Mouse (Mus musculus) frontal cortex, postnatal 36 days (tissue): ENCODE results near the gene Bex2.
A peak's percentile ranks its signal among the peaks of the same experiment; 100 is the strongest.

Experiments used
- DNase-seq, 2 experiments: peaks; one replicate each; pipeline ENCODE4 v3.0.0; 2022; ENCODE audit warnings: low spot score in 2 of 2

The Bex2 gene

DNA sequence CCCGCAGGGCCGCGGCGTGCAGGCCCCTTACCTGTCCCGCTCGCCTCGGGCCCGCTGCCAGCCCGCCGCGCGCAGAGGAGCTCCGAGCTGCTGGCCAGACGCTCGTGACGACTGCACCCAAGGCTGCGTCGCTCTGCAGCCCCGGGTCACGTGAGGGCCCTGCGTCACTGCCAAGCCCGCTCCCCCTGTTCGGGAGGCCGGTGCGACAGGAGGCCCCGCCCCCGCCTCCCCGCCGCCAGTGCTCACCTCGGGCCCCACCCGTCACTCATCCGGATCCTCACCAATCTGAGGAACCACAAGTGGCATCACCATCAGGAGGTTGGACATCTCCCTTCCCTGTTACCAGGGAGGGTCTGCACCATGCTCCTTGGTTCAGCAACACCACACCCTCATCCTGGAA is at the start of gene Bex2:
Gene Bex2, minus strand, starts transcription at position 217 of the 400 bp plus-strand sequence.
- DNase-seq, result peak; percentile 6 to 33

GRCm38 (mm10) chrX:136115419-136115961 is 47.5 kb upstream of the Bex2 start:
- peak; percentile 62 to 80 for DNase-seq

GRCm38 (mm10) chrX:136115015-136115414 is 47.0 kb upstream of the Bex2 start:
- no peak for DNase-seq

GRCm38 (mm10) chrX:136107942-136108341 is 39.9 kb upstream of the Bex2 start:
- DNase-seq, result peak; percentile 45 to 73

GRCm38 (mm10) chrX:136104724-136105088 is 36.7 kb upstream of the Bex2 start:
- DNase-seq, result no peak

GRCm38 (mm10) chrX:136104046-136104723 is 36.1 kb upstream of the Bex2 start:
- peak in 1 of 2 experiments; percentile 16 for DNase-seq

GRCm38 (mm10) chrX:136094421-136094820 is 26.4 kb upstream of the Bex2 start:
- peak in 1 of 2 experiments; percentile 26 for DNase-seq

DNA sequence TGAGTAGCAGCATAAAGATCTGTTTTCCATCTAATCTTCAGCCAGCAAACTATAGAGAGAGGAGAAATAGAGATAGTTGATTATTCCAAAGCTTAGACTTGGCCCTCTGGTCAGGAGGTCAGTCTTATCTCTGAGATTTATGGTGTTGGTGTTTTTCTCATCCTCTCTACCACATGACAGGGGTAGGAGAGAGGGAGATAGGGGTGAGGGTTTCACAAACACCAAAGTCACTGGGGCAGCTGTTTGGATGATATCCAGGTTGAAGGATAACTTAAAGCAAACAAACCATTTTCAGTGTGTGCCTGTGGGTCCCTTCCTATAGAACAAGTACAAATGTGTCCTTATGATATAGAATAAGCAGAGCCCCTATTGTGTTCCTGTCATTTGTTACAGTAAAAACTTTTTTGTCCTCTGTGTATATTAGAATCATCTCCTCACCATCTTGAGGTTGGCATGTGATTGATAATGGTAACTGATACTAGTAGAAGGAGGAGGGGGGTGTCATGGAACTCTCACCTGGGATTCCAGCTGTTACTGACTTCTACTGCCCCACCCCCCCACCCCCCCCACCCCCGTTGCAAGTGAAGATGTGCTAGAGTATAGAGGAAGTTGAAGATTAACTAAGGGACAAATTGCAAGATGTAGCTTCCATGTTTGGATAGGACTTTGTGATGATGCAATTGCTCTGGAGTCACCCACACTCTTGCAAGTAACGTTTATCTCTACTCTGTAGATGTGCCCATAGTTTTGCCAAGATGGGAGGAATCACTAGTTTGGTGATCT is 24.7 kb upstream of the Bex2 start:
- DNase-seq, result no peak

GRCm38 (mm10) chrX:136085155-136085554 is 17.1 kb upstream of the Bex2 start, which contains the start of gene Nxf3:
TSS of gene Nxf3 (minus strand) at chrX:136085255.
- DNase-seq, result no peak

- DNase-seq, result peak; percentile 9 to 11
These were observed 640 bp downstream of the Bex2 start for GRCm38 (mm10) chrX:136067201-136067991.

- no peak for DNase-seq
These were observed 7.3 kb downstream of the Bex2 start for GRCm38 (mm10) chrX:136060698-136061097.

- no peak for DNase-seq
These were observed 16.8 kb downstream of the Bex2 start for GRCm38 (mm10) chrX:136051219-136051618.

GRCm38 (mm10) chrX:136047528-136047927 is 20.5 kb downstream of the Bex2 start:
- DNase-seq, result peak; percentile 48 to 74

GRCm38 (mm10) chrX:136043726-136044125 is 24.3 kb downstream of the Bex2 start:
- no peak for DNase-seq

- peak; percentile 23 to 30 for DNase-seq
These were observed 35.0 kb downstream of the Bex2 start, which contains the start of gene Arxes1 for GRCm38 (mm10) chrX:136032799-136033763. TSS of gene Arxes1 (plus strand) at chrX:136033367.

GRCm38 (mm10) chrX:136030331-136030730 is 37.7 kb downstream of the Bex2 start:
- no peak for DNase-seq
